Mouse (Mus musculus): ENCODE data around the gene Fez2.

Fez2 gene

DNA sequence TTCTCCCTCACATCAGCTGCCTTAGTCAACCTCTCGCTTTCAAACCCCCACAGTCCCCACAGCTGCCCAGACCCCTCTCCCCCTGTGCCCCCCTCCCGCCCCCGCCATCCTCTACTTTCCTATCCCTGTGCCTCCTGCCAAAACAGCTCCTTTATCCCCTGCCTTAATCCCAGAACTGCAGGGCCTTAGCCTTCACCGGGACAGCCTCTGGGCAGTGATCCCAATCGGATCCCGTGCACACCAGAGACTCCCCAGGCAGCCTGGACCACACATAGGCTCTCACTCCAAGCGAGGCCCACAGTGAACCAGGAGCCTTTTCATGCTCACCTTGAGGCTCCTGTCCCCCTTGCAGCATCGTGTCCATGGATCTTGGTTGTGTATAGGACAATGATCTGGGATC, 49.5 kb downstream of the Fez2 start:
- DNase-seq (ENCODE audit: low read depth in 1 of 2, low spot score in 2 of 2) = no peak

GRCm38 (mm10) chr17:78366070-78366469, 51.9 kb downstream of the Fez2 start:
- DNase-seq (ENCODE audit: low read depth in 1 of 2, low spot score in 2 of 2) = no peak

- DNase-seq (ENCODE audit: low read depth in 1 of 2, low spot score in 2 of 2) = no peak
Observed at GRCm38 (mm10) chr17:78364555-78365302, 53.2 kb downstream of the Fez2 start.

GRCm38 (mm10) chr17:78361939-78362728, 55.8 kb downstream of the Fez2 start:
- DNase-seq (ENCODE audit: low read depth in 1 of 2, low spot score in 2 of 2) = peak; percentile 12 to 22

DNA sequence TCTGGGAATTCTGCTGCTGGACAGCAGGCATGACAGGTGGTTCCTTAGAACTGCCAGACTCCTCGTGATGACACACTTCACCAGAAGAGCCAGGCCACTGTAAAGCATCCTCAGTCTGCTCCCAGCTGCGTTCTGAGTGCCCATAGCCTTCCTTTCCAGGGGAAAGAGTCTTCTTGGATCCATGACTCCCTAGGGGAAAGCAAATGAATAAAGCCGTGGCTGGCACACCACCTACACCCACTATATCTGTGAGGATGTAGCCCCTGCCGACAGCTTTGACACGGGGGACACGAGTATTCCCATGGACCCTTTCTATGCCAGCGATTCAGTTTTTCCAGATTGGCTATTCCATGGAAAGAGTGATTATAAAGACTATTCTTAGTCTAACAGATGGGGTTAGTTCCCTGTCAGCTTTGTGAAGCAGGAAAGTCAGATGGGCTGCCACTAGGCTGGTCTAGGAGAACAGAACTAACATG, 59.7 kb downstream of the Fez2 start:
- DNase-seq (ENCODE audit: low read depth in 1 of 2, low spot score in 2 of 2) = no peak

DNA sequence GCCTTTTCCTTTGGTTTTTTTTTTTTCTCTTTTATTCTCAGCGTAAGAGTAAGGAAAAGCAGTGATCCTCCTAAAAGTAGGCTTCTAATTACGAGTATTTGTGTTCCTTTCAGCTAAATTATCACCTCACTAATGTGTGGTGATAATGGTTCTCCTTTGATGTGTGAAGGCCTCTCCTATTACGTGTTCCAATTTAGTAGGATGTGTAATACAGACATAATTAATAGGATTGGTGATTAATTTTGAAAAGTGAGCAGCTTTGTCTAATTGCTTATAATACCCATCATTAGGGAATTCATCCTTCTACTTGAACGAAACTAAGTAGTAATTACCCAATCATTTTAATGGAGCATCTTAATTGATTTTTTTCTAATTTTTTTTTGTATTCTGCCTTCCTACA, 60.2 kb downstream of the Fez2 start:
- no peak for DNase-seq (ENCODE audit: low read depth in 1 of 2, low spot score in 2 of 2)

DNA sequence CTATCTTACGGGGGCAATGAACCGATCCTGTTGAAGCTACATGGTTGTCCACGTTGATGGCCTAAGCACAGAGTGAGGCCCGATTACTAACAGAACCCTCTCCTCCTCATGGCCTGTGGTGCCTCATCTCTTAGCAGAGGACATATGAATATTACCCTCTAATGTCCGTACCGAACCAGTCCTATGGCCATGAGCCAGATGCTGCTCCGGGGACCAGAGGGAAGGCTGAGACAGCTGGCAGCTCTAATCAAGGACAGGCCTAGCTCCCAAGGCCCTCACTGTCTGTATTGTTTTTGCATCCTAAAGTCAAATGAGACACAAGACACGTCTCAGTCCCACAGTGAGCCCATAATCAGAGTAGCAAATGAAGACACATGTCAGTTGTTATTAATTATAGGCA, 62.3 kb downstream of the Fez2 start:
- no peak for DNase-seq (ENCODE audit: low read depth in 1 of 2, low spot score in 2 of 2)

- no peak for DNase-seq (ENCODE audit: low read depth in 1 of 2, low spot score in 2 of 2)
Observed at GRCm38 (mm10) chr17:78354871-78355270, 63.1 kb downstream of the Fez2 start.

DNA sequence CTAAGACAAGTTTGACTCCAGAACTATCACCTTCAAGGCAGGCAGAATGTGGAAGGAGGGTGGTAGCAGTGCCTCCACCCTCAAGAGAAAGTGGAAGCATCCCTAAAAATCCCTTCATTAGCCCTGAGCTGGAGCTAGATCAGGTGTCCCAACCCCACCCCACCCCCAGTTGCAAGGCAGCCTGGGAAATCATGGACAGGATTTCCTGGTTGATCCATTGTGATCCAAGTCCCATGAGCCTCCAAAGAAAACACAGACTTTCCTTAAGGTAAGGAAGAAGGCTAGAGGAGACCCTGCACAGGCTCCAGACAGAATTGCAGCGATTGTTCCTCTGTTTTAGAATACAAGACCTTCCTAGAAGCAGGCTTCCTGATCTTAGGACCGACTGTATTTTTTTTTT, 63.5 kb downstream of the Fez2 start:
- DNase-seq (ENCODE audit: low read depth in 1 of 2, low spot score in 2 of 2) = no peak

DNA sequence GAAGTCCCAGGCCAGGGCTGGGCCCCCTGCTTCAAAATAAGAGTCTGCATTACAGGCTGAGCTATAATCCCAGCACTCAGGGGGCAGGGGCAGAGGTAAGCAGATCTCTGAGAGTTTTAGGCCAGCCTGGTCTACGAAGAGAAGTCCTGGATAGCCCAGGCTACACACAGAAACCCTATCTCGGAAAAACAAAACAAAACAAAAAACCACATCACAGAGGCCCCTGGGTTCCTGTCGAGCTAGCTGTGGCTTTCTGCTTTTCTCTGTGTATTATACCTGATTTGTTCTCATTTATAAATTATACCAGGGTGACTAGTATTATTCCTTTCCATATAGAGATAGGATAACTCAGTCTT, 65.5 kb downstream of the Fez2 start:
- DNase-seq (ENCODE audit: low read depth in 1 of 2, low spot score in 2 of 2) = no peak

GRCm38 (mm10) chr17:78351676-78352499, 66.1 kb downstream of the Fez2 start:
- DNase-seq (ENCODE audit: low read depth in 1 of 2, low spot score in 2 of 2) = no peak

DNA sequence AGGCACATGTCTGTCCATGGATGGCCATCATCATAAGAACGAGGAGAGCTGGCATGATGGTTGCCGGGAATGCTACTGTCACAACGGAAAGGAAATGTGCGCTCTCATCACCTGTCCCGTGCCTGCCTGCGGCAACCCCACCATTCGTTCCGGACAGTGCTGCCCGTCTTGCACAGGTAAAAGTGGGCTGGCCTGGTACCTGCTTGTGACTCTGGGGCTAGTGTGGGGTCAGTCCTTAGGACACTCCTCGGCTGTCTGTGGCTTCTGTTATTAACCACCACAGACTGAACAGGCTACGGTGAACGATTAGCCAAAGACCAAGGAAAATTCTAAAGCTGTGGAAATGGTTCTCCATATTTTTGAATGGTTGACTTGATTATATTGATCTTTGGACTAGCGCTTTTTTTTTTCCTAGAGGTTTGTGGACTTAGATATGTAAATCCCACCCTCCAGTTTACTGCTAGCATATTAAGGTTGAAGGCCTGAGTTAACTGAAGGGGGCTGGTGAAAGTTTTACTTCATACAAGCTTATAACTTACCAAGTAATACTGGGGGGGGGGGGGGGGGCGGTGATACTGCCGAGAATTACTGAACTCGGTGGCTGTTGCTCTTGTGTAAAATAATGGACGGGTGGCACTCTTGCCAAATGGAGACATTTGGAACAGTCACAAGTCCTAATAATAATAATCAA, 70.7 kb downstream of the Fez2 start:
- DNase-seq (ENCODE audit: low read depth in 1 of 2, low spot score in 2 of 2) = no peak

DNA sequence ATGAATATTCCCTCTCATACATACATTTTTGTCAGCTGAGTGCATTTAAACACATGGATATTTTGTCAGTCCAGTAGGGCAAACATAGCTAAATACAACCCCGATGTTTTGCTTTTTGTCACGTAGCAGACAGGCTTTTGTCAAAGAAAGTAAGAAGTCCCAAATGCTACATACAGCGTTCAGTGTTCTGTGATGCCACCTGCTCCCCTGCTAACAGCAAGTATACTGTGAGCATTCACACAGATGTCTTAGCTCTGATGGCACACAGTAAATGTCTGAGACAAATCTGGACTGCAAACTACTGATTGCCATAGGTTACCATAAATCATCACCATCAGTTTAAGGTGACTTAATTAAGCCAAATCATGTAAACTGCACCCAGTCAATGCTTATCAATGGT, 74.3 kb downstream of the Fez2 start:
- no peak for DNase-seq (ENCODE audit: low read depth in 1 of 2, low spot score in 2 of 2)

DNA sequence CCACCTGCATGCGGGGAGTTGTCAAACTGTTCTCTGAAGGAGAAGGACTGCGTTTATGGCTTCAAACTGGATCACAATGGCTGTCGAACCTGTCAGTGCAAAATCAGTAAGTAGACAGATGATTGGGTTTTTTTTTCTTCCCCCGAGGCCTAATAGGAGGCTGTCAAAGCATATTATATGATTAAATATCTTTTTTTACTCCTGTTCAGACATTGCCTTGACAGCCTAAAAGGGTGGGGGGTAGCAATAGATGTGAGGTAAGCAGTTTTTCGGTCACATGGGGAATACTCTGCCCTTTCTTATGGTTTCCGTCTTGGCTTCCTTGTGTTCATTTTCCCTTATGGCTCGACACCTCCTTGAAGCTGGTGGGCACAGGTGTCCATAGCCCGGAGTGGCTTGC, 82.7 kb downstream of the Fez2 start:
- DNase-seq (ENCODE audit: low read depth in 1 of 2, low spot score in 2 of 2) = no peak

DNA sequence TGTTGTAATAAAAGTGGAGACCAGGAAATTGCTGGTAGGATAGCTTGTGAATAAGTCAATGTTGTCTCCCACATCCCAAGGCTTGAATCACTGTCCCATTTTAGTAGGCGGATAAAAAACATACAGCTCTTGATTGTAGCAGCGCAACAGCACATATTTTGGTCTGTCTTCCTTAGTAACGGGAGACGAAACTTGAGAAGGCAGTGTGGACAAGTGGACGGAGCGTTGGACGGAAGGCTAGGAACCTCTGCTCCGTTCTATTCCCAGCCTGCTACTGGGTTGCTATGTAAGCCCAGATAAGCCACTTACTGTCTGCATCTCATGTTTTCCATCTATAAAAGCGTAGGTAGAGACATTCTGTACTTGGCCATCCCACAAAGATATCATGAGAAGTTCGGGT, 84.7 kb downstream of the Fez2 start:
- no peak for DNase-seq (ENCODE audit: low read depth in 1 of 2, low spot score in 2 of 2)

DNA sequence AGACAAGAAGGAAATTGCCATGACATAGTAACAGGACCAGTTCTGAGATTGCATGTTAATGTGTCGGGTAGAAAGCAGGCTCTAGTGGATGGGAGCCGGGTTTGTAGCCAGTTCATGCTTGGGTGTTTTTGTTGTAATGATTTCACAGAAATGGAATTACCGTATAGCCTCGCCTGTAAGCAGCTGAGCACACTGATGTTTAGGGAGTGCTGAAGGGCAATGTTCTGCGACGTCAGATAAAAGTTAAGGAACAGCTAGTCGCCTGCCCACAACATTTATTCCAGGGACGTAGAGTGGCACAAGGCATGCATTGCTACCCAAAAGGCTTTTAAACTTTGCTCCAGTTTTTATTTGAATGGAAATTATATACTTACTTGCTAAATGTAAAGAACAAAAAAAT, 86.5 kb downstream of the Fez2 start:
- no peak for DNase-seq (ENCODE audit: low read depth in 1 of 2, low spot score in 2 of 2)

GRCm38 (mm10) chr17:78328287-78328686, 89.7 kb downstream of the Fez2 start:
- no peak for DNase-seq (ENCODE audit: low read depth in 1 of 2, low spot score in 2 of 2)

DNA sequence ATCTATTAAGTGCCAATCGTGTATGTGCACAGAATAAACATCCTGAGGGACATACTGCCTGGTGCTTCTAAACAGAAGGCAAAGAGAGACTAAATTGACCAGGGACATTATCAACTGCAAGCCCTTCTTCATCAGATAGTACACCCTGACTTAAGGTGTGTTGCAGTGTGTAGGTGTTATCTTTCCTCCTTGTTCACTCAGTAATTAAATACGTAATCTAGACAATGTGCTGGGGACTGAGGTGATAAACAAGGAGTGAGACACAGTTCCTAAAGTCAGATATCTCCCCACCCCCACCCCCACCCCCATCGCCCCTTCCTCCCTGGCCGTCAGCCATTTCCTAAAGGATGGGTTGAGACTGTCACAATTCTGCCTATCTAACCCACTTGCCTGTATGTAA, 90.8 kb downstream of the Fez2 start:
- no peak for DNase-seq (ENCODE audit: low read depth in 1 of 2, low spot score in 2 of 2)

DNA sequence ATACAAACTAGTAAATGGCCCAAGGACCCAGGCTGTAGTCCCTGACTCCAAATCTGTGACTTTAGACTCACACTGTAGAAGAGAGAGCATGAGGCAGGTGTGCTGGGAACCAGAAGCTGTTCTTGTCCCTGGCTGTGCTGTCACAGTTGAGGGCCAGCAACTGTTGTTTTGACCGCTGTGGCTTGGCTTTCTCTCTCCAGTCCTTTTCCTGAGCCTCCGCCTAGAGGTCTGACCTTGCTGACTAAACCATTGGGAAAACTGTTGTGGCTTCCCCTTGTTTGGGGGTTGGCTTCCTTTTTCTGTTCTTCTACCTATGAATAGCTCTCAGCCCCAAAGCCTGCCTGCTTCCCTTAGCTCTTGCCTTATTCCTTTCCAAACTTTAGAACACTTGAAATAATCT, 91.6 kb downstream of the Fez2 start:
- no peak for DNase-seq (ENCODE audit: low read depth in 1 of 2, low spot score in 2 of 2)

DNA sequence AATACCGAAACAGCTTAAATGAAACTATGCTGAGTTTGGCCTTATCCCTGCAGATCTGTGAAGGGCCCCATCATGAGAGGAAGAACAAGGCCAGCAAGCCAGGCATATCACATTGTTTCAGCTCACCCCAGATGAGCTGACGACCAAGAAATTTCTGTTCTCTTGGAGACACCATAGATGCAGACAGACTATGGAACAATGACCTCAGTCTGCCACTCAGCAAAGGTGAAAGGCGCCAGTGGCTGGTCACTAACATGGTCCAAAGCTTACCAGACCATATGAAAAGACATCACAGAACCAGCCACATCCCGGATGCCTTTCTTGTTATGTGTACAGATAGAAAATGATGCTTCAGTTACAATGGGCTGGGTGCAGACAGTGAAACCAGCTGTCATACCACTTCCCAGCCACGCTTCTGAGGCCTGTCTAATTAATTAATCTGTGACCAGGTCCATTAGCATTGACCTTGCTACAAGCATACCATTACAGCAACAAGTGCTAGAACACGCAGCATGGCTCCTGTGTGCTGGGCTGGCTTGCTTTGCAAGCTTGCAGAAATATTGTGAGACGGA, 92.1 kb downstream of the Fez2 start:
- no peak for DNase-seq (ENCODE audit: low read depth in 1 of 2, low spot score in 2 of 2)
